Mouse (Mus musculus) hindbrain, embryonic 11.5 days (tissue): ENCODE results near the gene Mefv. TPM values are rescaled to one million over a fixed set of nuclear protein-coding genes. Genes with fewer than 3 reads are reported as not detected.

Experiments
- ATAC-seq: fragments of 200-750 bp; cut with Nextera tagmentation; 2 replicates; pipeline ENCODE4 v1.8.0; 2017; ENCODE audit warnings: mild to moderate bottlenecking, moderate TSS enrichment, moderate library complexity; ENCODE audit not compliant: low FRiP score
- DNase-seq: peaks from one replicate; pipeline ENCODE4 v3.0.0-alpha.2; 2015; ENCODE audit warnings: low spot score
- H3K27ac ChIP-seq: fragments of 300-500 bp; sonication (generic); 2 replicates; pipeline ENCODE4 v1.5.1; 2014; ENCODE audit warnings: mild to moderate bottlenecking, low read depth, low read length
- H3K27me3 ChIP-seq: fragments of 300-500 bp; sonication (generic); 2 replicates; pipeline ENCODE4 v1.6.1; 2014; ENCODE audit warnings: mild to moderate bottlenecking, low read length, moderate library complexity, mixed read lengths; ENCODE audit not compliant: control insufficient read depth, insufficient read depth
- H3K36me3 ChIP-seq: fragments of 300-500 bp; sonication (generic); 2 replicates; pipeline ENCODE4 v1.6.1; 2014; ENCODE audit warnings: mild to moderate bottlenecking, low read length, moderate library complexity, mixed read lengths; ENCODE audit not compliant: control insufficient read depth, insufficient read depth
- H3K4me1 ChIP-seq: fragments of 300-500 bp; sonication (generic); replicated peaks from 2 replicates; pipeline ENCODE4 v1.6.1; 2014; ENCODE audit warnings: low read length, mixed read lengths; ENCODE audit not compliant: control insufficient read depth, insufficient read depth
- H3K4me2 ChIP-seq: fragments of 300-500 bp; sonication (generic); replicated peaks from 2 replicates; pipeline ENCODE4 v1.6.1; 2014; ENCODE audit warnings: mild to moderate bottlenecking, low read depth, low read length
- H3K4me3 ChIP-seq: fragments of 300-500 bp; sonication (generic); 2 replicates; pipeline ENCODE4 v1.5.1; 2014; ENCODE audit warnings: low read depth, low read length
- H3K9ac ChIP-seq: fragments of 300-500 bp; sonication (generic); 2 replicates; pipeline ENCODE4 v1.6.1; 2014; ENCODE audit warnings: low read depth, low read length
- H3K9me3 ChIP-seq: fragments of 300-500 bp; sonication (generic); 2 replicates; pipeline ENCODE4 v1.6.1; 2016; ENCODE audit warnings: low read length; ENCODE audit not compliant: control insufficient read depth
- WGBS: fragments of 180-500 bp; shearing (Covaris S2); extraction: QIAGEN DNeasy Blood & Tissue Kit; methylation state at CpG from one replicate; pipeline ENCODE4 v1.1.7; 2014; 5-methylcytosine and 5-hydroxymethylcytosine counted together
- polyA plus RNA-seq: library from polyadenylated mRNA; unstranded; fragments of >200 nt; fragmentation: Nextera tagmentation; extraction: Ambion mirVana; gene quantifications from 2 replicates; pipeline ENCODE4 v1.2.1, GENCODE M21; 2014

The Mefv gene
- not detected in 2 replicates for polyA plus RNA-seq

- WGBS = 93% methylated on average over 6 of the region's 6 CpGs
- Histone ChIP-seq H3K27me3 (no peaks in the 10 kb centered on the region), H3K36me3 (no peaks in the 10 kb centered on the region), H3K4me3 (no peak within 1 kb of the TSS), H3K9ac (no peak within 1 kb of the TSS), H3K27ac (no peak within 1 kb of the TSS), H3K9me3 (no peaks in the 10 kb centered on the region; the same call in 1 of the 2 replicates), H3K4me1 (no peaks in the 10 kb centered on the region), H3K4me2 (no peak within 1 kb of the TSS)
- DNase-seq (no peak), ATAC-seq (no peak)
Measured at GRCm38 (mm10) chr16:3717980-3718379, at the start of gene Mefv. Gene Mefv, minus strand, starts transcription at chr16:3718097.

GRCm38 (mm10) chr16:3748976-3749375 is 31.1 kb upstream of the Mefv start:
- 95% methylated on average over 3 of the region's 3 CpGs for WGBS
- no peak for DNase-seq
- H3K9me3 ChIP-seq = peaks cover 14% of the 10 kb centered on the region; the same call in 1 of the 2 replicates
- no peak overlapping the region for H3K4me2 ChIP-seq
- no peak overlapping the region for H3K27ac ChIP-seq
- H3K4me1 ChIP-seq = peaks cover 9% of the 10 kb centered on the region; the same call in 1 of the 2 replicates
- no peaks in the 10 kb centered on the region for H3K27me3 ChIP-seq
- no peak overlapping the region for H3K9ac ChIP-seq
- H3K4me3 ChIP-seq = no peak overlapping the region
- ATAC-seq = no peak
- H3K36me3 ChIP-seq = peaks cover 40% of the 10 kb centered on the region

GRCm38 (mm10) chr16:3745656-3746055 is 27.8 kb upstream of the Mefv start:
- Histone ChIP-seq H3K9me3 (peaks cover 14% of the 10 kb centered on the region; the same call in 1 of the 2 replicates), H3K4me3 (0 out of 2 replicates have a peak overlapping the region, but pooled peaks have one; percentile 2), H3K4me1 (peaks cover 9% of the 10 kb centered on the region; the same call in 1 of the 2 replicates), H3K36me3 (peaks cover 30% of the 10 kb centered on the region), H3K4me2 (peak overlapping the region; percentile 63), H3K27me3 (no peaks in the 10 kb centered on the region), H3K27ac (no peak overlapping the region), H3K9ac (no peak overlapping the region)
- WGBS = 90% methylated on average over 4 of the region's 4 CpGs
- no peak for ATAC-seq
- DNase-seq = no peak

DNA sequence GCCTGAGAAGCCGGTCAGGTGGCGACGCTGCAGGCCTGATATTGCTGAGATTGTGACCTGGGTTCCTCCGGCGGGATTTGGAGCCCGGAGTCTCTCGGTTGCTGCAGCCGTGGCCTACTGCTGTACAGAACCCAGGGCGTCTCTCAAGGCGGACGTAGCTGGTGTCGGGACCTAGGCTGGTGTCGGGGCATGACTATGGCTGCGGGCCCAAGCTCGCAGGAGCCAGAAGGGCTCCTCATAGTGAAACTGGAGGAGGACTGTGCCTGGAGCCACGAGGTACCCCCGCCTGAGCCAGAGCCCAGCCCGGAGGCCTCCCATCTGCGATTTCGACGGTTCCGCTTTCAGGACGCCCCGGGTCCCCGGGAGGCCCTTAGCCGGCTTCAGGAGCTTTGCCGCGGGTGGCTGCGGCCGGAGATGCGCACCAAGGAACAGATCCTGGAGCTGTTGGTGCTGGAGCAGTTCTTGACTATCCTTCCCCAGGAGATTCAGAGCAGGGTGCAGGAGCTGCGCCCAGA is 26.3 kb upstream of the Mefv start:
- Histone ChIP-seq H3K4me1 (peaks cover 9% of the 10 kb centered on the region; the same call in 1 of the 2 replicates), H3K27ac (peak overlapping the region; percentile 37; the same call in 1 of the 2 replicates), H3K9me3 (peaks cover 12% of the 10 kb centered on the region; the same call in 1 of the 2 replicates), H3K4me3 (peak overlapping the region; percentile 58), H3K27me3 (no peaks in the 10 kb centered on the region), H3K4me2 (peak overlapping the region; percentile 63), H3K36me3 (peaks cover 19% of the 10 kb centered on the region), H3K9ac (peak overlapping the region; percentile 65)
- DNase-seq (no peak), ATAC-seq (peak; percentile 71)
- under 1% methylated on average over 32 of the region's 32 CpGs for WGBS

GRCm38 (mm10) chr16:3743503-3744185 is 25.7 kb upstream of the Mefv start, which contains the start of gene Zfp263:
Gene Zfp263, plus strand, starts transcription at chr16:3744093.
- under 1% methylated on average over 42 of the region's 42 CpGs for WGBS
- DNase-seq = peak; percentile 97

DNA sequence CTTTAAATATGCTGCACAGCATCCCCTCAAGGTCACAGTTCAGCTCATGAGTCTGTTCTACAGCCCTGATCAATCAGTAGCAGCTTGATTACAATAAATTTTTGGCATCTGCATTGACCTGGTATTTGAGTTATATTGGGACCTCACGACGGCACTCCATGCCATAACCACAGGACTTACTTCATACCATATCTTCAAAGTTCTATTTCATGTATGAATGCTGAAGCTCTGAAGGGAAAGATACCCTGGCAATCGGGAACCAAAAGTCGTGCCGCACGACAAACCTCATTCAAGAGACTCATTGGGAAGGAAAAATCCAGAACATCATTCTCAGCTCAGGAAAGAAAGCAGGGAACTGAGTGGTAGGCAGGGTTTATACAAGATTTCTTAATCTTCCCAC is 24.6 kb upstream of the Mefv start:
- no peak overlapping the region for H3K4me2 ChIP-seq
- ATAC-seq = no peak
- 97% methylated on average over 6 of the region's 6 CpGs for WGBS
- no peaks in the 10 kb centered on the region for H3K27me3 ChIP-seq
- no peaks in the 10 kb centered on the region for H3K9me3 ChIP-seq
- no peak overlapping the region for H3K9ac ChIP-seq
- H3K27ac ChIP-seq = no peak overlapping the region
- 0 out of 2 replicates have a peak, but pooled peaks cover 4% of the 10 kb centered on the region for H3K36me3 ChIP-seq
- no peak overlapping the region for H3K4me3 ChIP-seq
- no peak for DNase-seq
- peaks cover 9% of the 10 kb centered on the region; the same call in 1 of the 2 replicates for H3K4me1 ChIP-seq

More at GRCm38 (mm10) chr16:3743503-3744185, 25.7 kb upstream of the Mefv start, which contains the start of gene Zfp263:
- Histone ChIP-seq H3K27ac (peak within 1 kb of the TSS; percentile 40; the same call in 1 of the 2 replicates), H3K4me1 (peaks cover 9% of the 10 kb centered on the region; the same call in 1 of the 2 replicates), H3K27me3 (no peaks in the 10 kb centered on the region), H3K36me3 (peaks cover 13% of the 10 kb centered on the region), H3K9ac (peak within 1 kb of the TSS; percentile 65), H3K4me2 (peak within 1 kb of the TSS; percentile 63), H3K9me3 (peaks cover 7% of the 10 kb centered on the region; the same call in 1 of the 2 replicates), H3K4me3 (peak within 1 kb of the TSS; percentile 58)
- ATAC-seq = peak; percentile 98

- no peak for DNase-seq
- Histone ChIP-seq H3K27me3 (no peaks in the 10 kb centered on the region), H3K4me2 (no peak overlapping the region)
Measured at GRCm38 (mm10) chr16:3733198-3733732, 15.4 kb upstream of the Mefv start.

GRCm38 (mm10) chr16:3732612-3733011 is 14.7 kb upstream of the Mefv start:
- ATAC-seq (no peak), DNase-seq (no peak)
- no peaks in the 10 kb centered on the region for H3K27me3 ChIP-seq
- H3K36me3 ChIP-seq = no peaks in the 10 kb centered on the region
- H3K4me2 ChIP-seq = no peak overlapping the region
- H3K4me1 ChIP-seq = no peaks in the 10 kb centered on the region
- no peak overlapping the region for H3K4me3 ChIP-seq
- H3K9ac ChIP-seq = no peak overlapping the region
- 93% methylated on average over 4 of the region's 4 CpGs for WGBS
- H3K27ac ChIP-seq = no peak overlapping the region
- H3K9me3 ChIP-seq = no peaks in the 10 kb centered on the region

More at GRCm38 (mm10) chr16:3733198-3733732, 15.4 kb upstream of the Mefv start:
- Histone ChIP-seq H3K4me3 (no peak overlapping the region), H3K36me3 (no peaks in the 10 kb centered on the region), H3K4me1 (no peaks in the 10 kb centered on the region), H3K9ac (no peak overlapping the region), H3K9me3 (no peaks in the 10 kb centered on the region), H3K27ac (no peak overlapping the region)
- ATAC-seq = no peak
- WGBS = 81% methylated on average over 1 of the region's 1 CpGs
